Mouse (Mus musculus) neural tube, embryonic 10.5 days (tissue): ENCODE results near the gene Rapgef5.
A peak's percentile ranks its signal among the peaks of the same experiment; 100 is the strongest.

Experiments
- DNase-seq: peaks from one replicate; pipeline ENCODE4 v3.0.0-alpha.2; 2017; ENCODE audit warnings: low spot score; ENCODE audit errors: extremely low spot score

Rapgef5 gene

DNA sequence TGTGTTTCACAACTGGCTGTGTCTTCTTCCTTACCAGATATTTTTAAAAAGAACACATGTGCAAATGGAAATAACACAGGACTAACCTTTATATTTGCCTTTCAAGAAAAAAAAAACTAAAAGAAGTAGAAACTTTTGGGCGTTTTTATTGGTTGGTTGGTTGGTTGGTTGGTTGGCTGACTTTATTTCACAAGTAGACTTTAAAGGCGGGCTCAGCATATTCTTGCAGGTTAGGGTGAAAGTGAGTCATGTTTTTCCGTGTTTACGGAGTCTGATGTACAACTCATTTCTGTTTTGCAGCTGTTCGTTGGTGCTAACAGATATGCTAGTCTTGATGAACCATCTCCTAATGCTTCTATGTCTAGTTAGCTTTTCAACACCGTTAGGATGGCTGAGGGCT is 196.2 kb downstream of the Rapgef5 start:
- DNase-seq, result no peak

DNA sequence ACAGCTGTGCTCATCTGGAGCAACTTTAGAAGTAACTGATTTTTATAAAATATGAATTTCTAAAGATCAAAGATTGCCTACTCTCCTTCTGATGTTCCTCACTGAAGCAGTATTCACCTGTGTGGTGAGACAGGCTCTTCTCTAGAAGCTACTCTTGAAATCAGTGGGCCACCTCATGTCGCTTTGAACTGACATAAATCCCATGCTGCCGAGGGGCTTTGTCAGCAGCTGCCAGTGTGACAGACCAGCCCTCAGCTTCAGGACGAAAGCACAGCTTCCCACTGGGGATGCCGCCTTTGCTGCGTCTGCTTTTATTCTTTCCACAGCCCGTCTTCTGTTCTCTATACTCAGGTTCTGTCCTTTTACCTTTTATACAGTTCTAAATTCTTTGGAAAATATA is 197.3 kb downstream of the Rapgef5 start:
- no peak for DNase-seq

DNA sequence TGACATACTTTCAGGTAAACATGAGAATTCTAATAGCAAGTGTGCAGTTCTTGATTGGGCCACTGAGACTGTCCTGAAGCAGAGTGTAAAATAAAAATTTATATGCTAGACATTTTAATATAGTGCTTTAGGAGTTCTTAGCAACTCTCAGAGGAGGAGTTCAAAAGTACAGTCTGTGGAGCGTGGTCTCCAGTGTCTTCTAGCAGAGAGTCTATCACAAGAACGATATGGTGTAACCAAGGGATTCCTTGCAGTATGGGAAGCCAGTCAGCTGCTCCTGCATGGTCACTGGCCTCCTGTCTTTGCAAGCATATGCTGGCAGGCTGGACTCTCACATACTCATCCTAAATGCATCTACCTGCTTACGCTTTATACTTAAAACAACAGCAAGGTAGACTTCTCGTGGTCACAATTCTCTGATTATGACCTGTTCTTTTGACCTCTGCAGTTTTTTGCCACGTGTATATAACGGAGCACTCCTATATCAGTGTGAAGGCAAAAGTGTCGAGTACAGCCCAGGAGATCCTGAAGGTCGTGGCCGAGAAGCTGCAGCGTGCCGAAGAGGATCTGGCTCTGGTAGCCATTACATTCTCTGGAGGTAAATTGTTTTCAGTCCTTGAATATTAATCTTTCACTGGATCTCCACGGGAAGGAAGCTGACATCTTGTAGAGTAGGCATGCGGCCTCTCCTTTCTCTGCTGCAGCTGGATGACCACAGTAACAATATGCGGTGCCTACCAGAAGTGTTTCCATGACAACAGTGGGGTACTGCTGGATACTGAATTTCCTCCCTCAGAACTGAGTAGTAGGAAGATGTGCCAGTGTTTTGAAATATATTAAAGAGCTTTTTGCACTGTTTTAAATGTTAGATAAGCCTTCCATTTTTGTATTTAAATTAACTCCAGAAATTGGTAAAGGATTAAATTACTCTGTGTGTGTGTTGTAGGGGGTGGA is 204.8 kb downstream of the Rapgef5 start:
- DNase-seq, result no peak

DNA sequence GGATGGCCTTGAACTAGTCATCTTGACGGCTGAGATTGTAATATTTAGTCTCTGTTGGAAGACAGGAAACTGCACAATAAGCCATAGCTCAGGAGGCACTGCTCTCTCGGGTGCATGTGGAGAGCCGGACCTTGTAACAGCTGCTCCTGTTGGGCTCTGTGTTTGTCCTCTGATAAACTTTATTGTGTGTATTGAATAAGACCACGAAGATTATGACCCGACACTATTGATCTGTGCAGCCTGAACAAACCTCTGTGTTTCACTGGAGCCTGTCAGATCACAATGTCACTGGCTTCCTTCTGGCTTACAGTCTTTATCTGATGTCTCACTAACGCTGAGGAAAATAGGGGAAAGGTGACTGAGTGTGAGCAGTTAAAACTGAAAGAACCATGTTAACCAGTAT is 205.5 kb downstream of the Rapgef5 start:
- DNase-seq, result no peak

DNA sequence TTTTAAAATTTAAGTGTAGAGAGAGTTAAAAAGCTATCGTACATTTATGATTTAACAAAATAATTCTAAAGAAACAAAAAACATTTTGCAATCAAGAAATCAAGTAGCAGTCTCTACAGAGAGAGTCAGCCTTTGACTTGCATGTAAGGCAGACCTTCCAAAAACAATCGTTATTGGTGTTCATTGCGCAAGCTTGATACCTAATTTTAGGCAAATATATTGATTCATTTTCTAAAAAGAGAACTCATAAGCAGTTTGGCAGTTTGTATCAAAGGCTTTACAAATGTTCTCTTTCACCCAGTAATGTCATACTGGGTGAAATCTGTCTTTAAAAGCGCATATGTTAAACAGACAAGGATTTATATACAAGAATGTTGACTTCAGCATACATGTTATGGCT is 208.7 kb downstream of the Rapgef5 start:
- DNase-seq, result no peak

DNA sequence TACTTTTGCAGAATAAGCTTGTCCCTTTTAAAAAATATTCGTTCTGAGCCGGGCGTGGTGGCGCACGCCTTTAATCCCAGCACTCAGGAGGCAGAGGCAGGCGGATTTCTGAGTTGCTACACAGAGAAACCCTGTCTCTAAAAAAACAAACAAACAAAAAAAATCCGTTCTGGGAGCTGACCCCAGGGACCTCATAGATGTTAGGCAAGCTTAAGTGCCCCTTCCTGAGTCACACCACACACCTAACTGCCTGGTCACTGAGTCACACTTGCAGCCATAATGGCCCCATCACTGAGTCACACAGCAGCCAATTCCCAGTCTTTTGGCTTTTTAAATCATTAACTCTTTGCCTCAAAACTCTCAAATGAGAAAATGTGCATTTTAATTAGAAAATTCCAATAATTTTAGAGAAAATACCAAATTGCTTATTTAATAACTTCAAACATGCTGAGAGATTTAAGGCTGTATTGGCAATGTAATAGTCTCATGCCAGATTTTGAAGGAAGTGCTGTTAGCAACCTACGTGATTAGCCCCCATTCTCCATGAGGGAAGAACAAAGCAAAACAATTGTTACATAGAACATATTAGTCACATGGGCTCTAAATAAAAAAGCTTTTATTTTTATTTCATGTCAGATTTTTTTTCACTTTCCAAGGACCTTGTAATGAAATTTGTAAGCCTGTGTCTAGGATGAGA is 211.3 kb downstream of the Rapgef5 start:
- no peak for DNase-seq

DNA sequence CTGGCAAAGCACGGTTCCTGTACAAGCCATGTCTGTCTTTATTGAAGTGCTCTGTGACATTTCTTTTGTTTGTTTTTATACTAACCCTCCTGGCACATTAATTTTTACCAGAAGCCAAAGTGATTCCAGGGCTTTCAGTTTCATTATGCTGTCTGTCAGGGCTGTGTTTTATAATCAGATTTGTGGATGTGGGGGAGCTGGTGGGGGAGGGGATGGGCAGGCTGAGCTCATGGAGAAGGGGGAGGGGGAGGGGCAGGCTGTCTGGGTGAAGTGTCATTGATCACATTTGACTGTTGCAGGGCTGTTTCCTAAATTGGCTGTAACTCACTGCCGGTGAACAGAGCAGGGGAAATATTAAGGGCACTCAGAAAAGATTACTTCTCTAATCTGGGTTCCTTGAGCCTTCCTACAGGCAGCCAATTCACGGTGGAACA is 211.9 kb downstream of the Rapgef5 start:
- DNase-seq, result no peak

DNA sequence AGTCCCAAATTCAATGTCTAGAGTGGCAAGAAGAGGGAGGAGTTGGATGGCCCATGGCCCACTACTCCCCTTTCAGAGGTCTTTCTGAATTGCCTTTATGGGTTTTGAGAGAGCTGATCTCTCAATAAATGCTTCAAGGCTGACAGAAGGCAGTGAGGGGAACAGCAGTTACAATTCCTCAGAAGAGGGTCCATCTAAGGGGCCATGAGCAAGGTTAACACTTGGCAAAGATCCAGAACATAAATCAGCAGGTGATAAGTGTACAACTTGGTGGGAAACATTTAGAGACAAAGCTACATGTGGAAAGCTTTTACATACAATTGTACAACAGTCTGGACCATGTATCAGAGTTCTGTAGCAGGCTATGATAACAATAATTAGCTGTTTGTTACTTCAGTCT is 217.3 kb downstream of the Rapgef5 start:
- peak; percentile 6 for DNase-seq

DNA sequence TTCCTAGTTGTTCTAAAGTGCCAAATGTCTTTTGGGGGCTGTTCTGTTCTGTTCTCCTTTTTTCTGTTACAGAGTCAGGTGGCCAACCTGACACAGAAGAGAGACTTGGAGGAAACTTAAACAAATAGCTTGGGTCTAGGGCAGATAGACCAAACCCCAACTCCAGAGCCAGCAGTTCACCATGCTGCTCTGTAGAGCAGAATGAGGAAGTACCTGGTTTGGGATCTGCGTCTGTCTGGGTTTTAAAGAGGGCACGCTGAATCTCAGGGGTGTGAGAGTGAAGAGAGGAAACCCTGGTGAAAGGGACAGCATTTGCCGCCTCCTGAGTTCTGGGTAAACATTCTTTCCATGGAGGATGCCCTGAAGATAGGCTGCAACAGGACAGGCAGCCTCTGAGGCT is 219.9 kb downstream of the Rapgef5 start:
- DNase-seq, result peak; percentile 10

DNA sequence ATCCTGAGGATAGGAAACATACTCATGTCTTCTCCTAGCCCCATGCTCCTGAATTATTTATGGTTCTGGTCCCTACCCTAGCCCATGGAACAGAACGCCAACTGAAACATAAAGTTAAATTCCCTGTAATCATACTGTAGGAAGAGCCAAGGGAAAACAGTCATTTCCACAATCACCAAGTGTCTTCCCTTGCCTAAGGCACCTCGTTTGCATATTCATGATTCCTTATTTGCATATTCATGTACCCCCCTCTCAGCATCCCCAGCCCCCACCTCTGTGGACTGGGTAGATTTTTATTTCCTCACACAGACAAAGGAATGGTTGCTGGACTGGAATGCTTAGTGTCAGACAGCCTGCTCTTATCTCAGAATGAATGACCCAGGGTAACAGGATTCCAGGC is 220.6 kb downstream of the Rapgef5 start:
- no peak for DNase-seq

DNA sequence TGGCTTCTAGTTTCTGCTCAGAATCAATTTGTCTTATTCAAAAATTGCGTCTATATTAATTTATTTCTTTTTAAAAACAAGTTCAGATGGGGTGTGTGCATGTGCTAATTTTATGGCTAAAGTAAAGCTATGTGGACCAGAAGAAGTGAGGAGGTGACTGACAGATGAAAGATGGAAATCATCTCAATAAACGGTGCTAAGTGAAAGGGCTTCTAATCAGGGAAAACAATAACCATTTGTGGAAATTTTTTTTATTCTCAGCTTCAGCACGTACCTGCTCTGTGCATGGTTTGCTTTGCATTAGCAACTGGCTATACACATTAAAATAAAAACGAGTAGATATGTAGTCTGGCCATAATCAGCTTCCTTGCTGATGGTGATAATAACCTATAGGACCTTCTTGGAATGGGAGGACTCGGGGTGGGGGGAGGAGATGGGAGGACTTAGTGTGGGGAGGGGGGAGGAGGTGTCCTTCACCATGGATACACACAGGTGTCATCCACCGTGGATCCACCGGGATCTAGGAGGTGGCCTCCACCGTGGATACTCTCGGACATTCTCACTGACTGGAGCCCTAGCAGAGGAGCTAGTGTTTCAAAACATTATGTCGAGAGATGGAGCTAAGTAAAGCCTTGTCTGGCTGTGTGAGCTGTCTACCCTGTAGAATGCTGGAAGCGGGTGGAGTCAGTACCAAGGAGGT is 221.2 kb downstream of the Rapgef5 start:
- no peak for DNase-seq

DNA sequence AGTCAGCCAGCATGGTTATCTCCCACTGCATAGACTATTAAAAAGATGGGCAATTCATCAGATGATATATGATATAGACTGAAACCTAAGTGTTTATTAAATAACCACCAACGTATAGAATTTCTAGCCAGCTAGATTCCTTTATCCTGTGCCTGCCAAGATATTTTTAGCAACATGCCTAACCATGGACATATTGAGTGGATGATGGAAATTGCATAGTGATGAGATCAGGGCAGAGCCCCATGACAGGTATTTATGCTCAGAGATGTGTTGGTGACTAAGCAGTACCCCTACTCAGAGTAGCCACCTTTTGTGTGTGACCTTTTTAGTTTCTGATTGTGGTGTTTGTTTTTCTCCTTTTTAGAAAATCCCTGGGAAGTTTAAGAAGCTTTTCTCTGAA is 226.2 kb downstream of the Rapgef5 start:
- no peak for DNase-seq

DNA sequence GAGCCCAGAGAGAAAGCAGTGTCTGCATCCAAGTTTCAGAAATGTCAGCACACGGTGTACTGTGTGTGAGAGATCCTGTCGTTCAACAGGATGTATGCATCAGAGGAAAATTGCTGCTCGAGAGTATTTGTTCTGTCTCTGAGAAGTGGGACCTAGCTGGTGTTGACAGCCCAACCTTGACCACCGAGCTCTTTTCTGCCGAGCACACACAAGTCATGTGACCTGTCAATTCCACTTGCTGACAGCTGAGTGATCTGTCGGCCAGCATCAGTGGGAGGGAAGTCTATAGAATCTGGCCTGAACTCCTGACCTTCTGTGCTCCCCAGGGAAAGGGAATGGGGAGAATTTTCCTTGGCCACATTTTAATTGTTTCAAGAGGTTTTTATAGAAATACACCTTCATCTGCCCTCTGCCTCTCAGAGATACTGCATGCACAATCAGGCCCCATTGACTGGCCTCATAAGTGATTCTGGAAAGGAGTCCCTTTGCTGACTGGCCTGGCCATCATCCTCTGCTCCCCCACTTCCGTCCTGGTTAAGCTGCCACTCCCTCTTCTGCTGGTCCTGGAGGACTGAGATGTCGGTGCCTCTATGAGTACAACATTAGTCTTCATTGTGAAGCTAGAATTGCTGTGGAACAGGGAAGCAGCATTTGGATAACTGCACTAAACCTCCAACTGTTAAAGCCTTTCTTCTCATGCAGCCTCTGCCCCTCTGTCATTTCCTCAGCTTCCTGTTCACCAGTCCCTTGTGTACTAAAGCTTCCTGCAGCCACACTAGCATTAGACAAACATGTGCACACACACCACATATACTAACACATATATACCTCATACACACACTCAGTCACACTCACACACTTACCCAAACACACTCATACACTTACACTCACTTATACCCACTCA is 228.6 kb downstream of the Rapgef5 start:
- no peak for DNase-seq

DNA sequence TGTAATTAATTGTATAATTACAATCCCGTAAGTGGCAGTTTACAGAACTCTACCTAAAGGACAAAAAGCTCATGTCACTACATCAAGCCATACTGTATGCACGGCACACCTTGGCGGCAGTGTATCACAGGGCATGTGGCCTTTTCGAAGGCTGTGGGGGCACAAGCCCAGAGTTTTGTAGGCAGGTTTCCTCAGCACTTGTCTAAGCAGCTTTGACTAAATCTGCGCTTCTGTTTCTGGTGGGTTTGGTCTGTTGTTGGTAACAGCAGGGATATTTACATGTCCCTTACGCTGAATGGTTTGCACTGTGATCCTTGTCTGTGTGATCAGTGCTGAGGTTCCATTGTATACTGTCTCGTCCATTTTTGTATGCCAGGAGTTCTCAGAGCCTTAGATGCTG is 230.3 kb downstream of the Rapgef5 start:
- DNase-seq, result no peak

DNA sequence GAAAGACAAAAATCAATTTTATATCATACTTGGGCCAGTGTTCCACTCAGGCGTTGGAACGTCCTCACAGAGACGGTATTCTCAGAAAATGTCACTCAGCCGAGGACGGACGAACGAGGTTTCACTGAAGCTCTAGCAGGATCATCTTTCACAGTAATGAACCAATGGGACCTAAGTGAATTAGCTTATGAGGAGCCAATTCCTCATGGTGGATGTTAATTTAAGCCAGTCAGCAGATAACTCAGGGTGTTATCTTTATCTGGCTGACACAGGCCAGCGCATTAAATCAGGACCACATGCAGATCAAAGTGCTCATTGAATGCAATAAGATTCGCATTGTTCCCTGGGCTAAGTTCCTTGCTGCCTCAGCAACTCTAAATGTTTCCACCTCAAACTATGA is 234.8 kb downstream of the Rapgef5 start:
- no peak for DNase-seq

DNA sequence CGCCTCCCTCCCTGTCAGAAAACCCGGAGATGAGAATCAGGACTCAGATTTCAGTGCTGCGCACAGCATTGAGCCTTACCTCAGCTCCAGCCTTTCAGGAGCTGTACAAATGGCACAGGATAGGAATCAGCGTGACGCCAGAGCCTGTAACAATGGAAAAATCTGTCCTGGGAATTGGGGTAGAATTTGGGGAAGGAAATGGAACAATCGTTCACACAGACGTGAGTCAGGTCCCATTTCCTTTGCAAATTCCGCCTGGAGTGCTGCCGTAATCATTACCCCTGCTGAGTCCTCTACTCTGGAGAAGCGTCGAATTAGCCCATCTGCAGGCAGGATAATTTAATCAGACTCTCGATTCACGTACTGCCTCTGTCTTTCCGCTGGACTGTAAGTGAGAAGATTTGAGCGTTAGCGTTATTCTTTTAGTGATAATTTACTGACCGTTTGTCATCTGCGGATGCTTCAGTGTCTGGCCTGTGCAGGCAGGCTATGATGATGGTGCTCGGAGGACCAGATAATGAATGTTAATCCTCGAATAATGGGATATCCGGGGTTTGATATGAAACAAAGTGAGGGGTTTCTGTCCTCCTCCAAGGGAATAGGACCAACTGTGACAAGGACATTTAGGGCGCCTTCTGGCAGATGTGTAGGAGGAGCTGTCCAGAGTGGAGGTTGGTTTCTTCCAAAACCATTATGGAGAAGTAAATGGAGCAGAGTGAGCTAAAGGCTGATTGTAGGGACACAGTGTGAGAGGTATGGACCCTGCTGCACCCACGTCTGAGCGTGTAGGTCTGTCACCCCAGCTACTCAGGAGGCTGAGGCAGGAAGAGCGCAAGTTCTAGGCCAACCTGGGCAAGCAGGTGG is 235.5 kb downstream of the Rapgef5 start:
- peak; percentile 40 for DNase-seq

DNA sequence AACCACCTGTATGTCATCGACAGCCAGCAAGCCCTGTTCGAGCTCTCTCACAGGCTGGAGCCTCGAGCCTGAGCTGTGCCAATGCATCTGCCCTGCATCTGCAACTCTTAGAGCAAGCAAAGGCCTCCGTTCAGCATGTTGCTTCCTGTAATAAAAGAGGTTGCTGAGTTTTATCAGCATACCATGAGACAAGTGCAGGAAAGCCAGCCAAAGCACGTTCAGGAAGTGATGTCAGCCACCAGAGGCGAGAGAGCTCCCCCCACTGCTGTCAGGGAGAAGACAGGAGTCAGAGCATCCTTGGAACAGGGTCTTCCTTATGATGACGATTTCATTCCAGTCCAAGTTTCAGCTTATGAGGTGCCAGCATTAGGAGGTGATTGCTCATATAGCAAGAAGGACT is 239.7 kb downstream of the Rapgef5 start:
- DNase-seq, result no peak

DNA sequence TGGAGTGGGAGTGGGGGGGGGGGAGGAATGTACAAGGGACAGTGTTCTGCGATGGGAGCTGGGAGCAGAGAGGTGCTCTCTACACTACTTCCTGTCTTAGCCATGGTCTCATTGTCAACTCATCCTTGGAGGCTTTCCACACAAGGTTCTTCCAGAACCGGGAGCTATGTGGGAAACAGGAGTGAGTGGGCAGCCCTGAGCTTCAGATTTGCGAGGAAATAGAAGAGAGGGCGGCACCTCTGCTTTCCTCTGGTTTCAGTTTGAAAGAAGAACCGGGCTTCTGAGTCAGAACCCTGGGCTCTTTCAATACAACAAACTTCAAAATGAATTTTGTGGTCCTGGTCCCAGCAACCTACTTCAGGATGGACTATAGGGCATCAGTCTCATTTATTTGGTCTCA is 244.1 kb downstream of the Rapgef5 start:
- DNase-seq, result no peak

DNA sequence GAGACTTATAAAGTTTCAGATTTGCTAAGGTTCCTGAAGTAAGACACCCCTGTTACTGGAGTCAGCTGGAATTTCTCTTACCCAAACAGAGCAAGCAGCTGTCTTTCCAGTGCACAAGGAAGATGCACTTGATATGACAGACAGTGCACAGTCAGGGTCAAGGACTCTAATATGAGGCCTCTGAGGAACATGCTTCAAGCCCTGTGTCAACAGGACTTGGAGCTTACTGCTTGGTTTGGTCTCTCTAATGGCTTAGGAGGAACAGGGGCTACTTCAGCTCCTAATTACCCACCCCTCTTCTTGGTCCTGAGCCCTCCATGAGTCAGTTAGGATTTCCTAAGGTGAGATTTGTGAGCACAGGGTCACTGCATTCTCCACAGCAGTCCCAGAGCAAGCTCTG is 244.6 kb downstream of the Rapgef5 start:
- no peak for DNase-seq

DNA sequence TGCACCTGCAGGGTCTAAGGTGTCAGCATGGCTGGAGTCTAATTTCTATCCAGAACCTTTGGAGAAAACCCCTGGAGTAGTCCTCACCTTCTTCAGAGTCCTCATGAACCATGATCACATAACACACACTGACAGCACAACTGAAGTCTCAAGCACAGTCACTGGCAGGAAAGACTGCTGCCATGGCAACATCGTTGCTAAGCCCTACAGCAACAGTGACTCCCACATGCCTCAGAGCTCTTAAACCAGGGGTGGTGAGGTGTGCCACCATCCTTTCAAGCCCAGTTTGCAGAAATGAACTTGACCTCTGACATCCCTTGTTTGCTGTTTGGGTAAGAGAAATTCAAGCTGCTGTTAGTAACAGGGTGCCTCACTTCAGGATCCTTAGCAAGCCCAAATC is 245.4 kb downstream of the Rapgef5 start:
- no peak for DNase-seq
